Mouse (Mus musculus): ENCODE data around the gene Yars.

The Yars gene

GRCm38 (mm10) chr4:129189542-129190519 is at the start of gene Yars, which contains the start of gene S100pbp:
Yars (plus strand) TSS chr4:129189760.
S100pbp (minus strand) TSS chr4:129189727.
- DNase-seq (ENCODE audit: low spot score in 2 of 2), result peak; percentile 96 to 97

DNA sequence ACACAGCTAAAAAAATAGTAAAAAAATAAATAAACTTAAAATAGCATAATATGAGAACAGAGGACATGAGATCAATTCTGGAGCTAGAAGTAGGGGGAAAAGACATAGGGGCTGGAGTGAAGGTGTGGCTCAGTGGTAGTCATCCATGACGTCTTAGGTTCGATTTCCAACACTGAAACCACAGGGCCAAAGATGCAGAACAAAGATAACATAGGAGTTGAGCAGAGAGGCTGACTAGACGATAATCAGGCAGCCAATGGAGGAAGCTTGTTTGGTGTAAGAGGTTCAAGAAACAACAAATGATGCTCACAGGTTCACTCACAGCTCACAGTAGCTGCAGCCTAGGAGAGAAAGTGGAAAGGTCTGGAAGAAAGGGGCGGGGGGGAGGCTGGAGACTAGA is 48.8 kb upstream of the Yars start:
- DNase-seq (ENCODE audit: low spot score in 2 of 2), result no peak

- no peak for DNase-seq (ENCODE audit: low spot score in 2 of 2)
Observed at GRCm38 (mm10) chr4:129141560-129142438, 47.8 kb upstream of the Yars start.

GRCm38 (mm10) chr4:129142439-129143045 is 47.0 kb upstream of the Yars start:
- no peak for DNase-seq (ENCODE audit: low spot score in 2 of 2)

DNA sequence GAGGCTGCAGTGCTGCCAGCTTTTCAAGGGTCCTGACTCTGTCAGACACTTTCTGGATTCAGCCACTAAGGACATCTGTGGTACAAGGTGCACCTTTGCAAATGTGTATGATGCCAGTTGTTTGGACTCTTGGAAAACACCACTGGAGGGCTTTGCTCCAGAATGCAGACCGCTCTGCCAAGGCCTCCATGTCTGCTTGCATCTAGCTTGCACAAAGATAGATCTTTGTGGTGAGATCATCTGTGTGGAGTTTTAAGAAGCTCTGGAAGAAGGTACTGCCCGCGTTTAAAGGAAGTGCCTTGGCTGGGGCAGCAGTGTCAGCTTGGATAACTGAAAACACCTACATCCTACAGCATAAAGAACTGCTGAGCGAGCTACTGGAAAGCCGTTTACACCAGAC is 46.1 kb upstream of the Yars start:
- no peak for DNase-seq (ENCODE audit: low spot score in 2 of 2)

GRCm38 (mm10) chr4:129144401-129145367 is 44.9 kb upstream of the Yars start:
- peak; percentile 72 to 79 for DNase-seq (ENCODE audit: low spot score in 2 of 2)

DNA sequence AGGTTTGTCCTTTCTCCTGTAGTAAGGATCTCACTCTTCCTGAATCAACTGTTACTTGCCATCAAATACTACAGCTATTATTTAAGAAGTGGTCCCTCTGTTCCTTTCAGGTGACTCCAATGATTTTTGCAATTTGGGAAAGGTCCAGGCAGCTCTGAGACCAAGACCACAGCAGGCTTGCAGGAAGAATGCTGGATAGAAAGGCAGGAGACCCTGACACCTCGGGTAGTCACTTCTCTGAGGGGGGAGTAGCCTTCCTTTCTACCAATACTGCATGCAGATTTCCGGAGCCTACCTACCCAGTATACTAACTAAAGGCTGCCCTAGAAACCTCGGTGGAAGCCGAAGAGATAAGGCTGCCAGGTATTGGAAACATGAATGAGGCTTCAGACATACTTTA is 44.1 kb upstream of the Yars start:
- no peak for DNase-seq (ENCODE audit: low spot score in 2 of 2)

DNA sequence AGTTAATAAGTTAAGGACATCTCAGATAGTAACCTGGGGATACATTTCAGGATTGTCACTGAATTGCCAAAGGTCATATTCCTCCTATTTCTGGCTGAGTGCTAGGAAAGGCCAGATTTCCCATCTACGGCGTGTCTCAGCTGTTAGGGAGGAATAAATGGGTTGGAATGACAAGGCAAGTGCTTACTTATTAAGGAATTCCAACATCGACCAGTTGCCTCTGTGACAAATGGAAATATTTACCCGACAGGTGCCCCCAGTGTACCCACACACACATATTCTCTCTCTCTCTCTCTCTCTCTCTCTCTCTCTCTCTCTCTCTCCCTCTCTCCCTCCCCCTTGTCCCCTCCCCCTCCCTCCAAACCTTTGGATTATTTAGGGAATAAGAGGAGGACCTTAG is 43.6 kb upstream of the Yars start:
- DNase-seq (ENCODE audit: low spot score in 2 of 2), result no peak

DNA sequence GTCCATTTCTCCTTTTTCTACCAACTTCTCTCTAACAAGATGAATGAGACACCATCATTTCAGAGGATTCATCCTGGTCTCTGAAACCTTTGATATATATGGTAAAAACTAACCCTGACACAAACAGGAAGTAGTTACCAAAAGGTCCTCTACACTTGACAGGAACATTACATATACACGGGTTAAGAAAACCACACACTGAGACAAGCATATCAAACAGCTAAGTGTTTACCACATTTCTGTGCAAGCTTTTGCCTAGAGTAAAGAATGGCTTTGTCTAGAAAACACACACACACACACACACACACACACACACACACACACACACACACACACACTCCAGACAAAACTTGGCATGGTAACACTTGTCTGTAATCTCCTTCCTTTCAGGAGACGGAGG is 43.2 kb upstream of the Yars start:
- no peak for DNase-seq (ENCODE audit: low spot score in 2 of 2)

DNA sequence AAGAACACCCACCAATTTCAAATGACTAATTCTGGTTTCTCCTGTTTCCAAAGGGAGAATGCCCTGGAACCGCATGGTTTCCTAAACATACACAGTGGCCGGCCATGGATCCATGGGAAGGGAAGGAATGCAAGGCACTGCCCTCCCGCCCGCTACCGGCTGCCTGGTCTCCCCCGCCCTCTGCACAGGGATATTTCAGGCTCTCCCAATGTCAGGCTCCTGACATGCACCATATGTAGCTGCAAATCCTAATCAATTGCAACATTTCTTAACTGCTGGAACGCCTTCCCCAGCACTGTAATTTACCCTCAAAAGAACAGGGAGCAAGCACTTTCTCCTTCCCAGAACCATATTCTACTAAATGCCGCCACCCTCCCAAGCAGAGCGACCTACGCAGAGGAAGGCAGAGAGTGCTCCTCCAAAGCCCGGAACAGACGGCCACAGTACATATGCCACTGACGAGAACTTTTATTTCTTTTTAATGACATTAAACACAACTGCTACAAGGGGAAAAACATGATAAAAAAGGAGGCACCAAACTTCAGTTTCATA is 41.9 kb upstream of the Yars start:
- no peak for DNase-seq (ENCODE audit: low spot score in 2 of 2)

DNA sequence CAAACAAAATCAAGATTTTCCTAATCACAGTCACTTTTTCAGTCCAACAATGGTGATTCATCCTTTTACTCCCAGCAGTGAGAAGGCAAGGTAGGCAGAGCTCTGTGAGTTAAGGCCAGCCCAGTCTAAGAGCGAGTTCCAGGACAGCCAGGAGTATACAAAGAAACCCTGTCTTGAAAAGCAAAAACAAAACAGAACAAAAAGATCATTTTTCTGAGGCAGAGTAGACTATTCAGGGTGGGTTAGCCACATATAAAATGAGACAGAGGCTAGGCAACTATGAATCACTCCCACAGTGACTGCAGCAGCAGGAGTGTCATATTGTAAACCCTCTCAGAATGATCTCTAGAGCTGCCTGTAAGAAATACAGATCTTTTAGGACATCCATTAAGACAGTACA is 40.2 kb upstream of the Yars start:
- no peak for DNase-seq (ENCODE audit: low spot score in 2 of 2)

DNA sequence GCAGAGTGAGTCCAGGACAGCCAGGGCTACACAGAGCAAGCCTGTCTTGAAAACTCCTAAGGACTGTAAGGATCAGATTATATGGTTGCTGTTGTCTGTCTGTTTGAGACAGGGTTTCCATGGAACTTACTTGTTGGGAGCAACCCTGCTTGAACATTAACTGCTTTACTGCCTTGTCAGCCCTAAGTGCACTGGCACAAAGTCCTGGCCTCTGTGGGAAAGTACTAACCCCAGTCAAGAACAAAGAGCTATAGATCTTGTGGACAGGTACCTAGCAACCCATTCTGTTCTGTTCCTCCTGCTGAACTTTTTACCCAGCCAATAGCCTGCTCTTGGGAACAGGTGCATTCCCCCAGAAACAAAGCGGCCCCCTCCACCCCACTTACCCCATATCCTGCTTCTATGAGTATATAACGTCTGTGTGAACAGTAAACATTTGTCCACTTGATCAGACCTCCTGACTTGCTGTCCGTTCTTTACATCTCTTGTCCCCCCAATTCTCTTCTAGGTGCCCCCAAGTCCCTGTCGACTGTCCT is 38.2 kb upstream of the Yars start:
- no peak for DNase-seq (ENCODE audit: low spot score in 2 of 2)

GRCm38 (mm10) chr4:129157541-129157940 is 32.0 kb upstream of the Yars start:
- DNase-seq (ENCODE audit: low spot score in 2 of 2), result no peak

GRCm38 (mm10) chr4:129158549-129158948 is 31.0 kb upstream of the Yars start:
- no peak for DNase-seq (ENCODE audit: low spot score in 2 of 2)

DNA sequence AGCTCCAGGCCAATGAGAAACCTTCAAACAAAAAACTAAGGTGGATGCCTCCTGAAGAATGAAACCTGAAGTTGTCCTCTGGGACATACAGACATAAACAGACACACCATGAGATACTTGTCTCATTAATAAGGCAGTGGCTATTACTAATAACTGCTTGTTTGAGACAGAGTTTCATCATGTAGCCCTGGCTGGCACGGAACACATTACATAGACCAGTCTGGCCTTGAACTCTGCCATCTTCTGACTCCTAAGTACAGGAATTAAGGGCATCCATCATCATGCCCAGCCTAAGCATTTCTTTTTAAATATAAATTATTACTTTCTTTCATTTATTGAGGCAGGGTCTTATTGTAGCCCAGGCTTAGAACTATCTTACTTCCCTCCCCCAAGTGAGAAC is 28.5 kb upstream of the Yars start:
- DNase-seq (ENCODE audit: low spot score in 2 of 2), result no peak

DNA sequence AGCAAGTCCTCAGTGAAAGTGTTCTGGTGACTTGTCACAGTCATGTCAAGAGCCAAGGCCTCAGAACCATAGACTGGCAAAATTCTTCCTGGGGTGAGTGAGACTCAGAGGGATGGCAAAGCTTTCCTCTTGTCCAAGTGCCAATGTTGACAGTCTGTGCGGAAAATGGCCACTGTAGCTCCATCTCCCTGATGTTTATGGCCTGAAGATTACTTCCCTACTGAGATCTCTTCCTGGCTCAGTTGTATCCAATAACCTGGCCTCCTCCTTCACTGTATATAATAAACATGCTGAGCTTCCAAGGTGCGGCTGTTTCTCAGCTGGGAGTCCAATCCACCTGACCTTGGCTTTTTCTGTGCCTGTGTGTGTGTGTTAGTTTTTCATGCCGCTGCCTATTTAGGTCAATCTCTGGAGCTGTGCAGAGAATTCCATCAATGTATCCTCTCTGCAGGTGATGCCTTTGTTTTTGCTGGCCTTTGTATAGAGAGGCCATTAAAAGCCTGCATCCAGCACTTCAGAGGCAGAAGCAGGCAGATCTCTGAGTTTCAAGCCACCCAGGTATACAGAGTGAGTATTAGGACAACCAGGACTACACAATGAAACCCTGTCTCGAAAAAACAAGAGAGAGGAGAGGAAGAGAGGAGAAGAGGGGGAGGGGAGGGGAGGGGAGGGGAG is 27.8 kb upstream of the Yars start:
- no peak for DNase-seq (ENCODE audit: low spot score in 2 of 2)

GRCm38 (mm10) chr4:129172529-129172928 is 17.0 kb upstream of the Yars start:
- no peak for DNase-seq (ENCODE audit: low spot score in 2 of 2)

DNA sequence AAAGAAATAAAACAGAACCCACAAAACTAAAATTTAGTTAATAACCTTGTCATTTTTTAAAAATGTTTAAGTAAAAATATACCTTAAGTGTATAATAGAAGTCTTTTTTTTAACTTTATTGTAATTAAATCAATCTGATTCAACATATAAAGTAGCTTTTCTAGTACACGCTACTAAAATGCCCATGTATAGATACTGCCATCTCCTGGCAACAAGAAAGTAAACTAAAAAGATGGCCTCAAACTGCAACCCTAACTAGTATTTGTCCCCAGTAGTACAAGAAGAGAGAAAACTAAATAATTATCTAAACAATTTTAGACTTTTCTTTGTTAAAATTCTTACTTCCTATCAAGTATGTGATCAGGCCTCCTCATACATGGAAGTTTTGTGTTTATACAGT is 10.0 kb upstream of the Yars start:
- no peak for DNase-seq (ENCODE audit: low spot score in 2 of 2)

DNA sequence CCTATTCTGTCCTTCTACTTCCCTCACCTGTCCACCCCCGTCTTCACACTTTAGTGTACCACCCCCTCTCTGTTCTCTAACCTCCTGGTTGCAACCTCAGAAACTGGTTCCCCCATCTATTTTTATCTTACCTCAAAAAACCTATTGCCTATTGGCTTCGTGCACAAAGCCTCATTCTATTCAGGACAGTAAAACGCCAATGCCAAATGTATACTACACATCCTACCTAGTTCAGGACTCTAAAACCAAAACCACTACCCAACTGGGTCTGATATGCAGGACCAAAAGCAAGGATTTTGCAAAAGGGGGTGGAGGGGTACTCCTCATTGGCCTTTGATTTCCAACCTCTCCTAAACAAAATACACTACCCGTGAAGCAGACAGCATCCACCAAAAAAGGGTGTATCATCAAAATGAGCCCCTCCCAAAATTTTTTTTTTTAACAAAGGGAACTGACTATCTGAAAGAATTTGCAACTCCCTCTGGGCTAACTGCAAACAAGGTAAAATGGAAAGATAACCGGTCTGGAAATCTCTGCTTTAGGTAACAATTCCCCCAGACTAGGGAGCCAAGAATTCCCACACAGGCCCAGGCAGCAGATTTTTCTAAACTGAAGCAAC is 1.4 kb upstream of the Yars start:
- DNase-seq (ENCODE audit: low spot score in 2 of 2), result no peak
